ENCODE assay signal across 8 mouse cellular contexts in the genomic region with DNA sequence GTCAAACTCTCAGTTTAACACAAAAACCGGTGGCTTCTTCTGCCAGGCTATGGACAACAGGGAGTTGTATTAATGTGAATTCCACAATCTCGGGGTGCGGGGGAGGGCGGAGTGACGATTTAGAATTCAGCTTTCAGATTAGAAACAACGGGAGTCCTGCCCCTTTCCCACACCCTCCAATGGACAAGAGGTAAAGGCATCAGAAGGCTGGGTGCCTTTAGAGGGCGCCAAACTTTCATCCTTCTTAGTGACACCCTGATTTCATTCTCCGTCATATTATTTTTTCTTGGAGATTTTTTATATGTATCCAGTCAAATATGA. TPM values are rescaled to one million over a fixed set of nuclear protein-coding genes. Genes with fewer than 3 reads are reported as not detected.
A peak's percentile ranks its signal among the peaks of the same experiment; 100 is the strongest.
DNase-seq lines count a peak whose midpoint lies in the region; ATAC-seq lines count a peak whose summit lies in the region.

A gene (minus strand): TSS at position 137 of the 321 bp plus-strand sequence.

- no peaks in the 10 kb centered on the region for H3K27me3 ChIP-seq in midbrain, embryonic 12.5 days
- no peaks in the 10 kb centered on the region for H3K27me3 ChIP-seq in midbrain, embryonic 16.5 days (ENCODE audit: control insufficient read depth, insufficient read depth, low read depth, low read length)
- no peaks in the 10 kb centered on the region for H3K27me3 ChIP-seq in kidney, embryonic 16.5 days (ENCODE audit: insufficient read depth, low read length)

- no peak within 1 kb of the TSS for H3K9ac ChIP-seq in midbrain, embryonic 12.5 days (replicated peaks)
- H3K9ac ChIP-seq in midbrain, embryonic 16.5 days (ENCODE audit: low read depth, low read length), result no peak within 1 kb of the TSS
- peak within 1 kb of the TSS; percentile 18; the same call in 1 of the 2 replicates for H3K9ac ChIP-seq in kidney, embryonic 16.5 days (replicated peaks; ENCODE audit: low read length)

- 49% methylated on average over 8 of the region's 8 CpGs for WGBS in midbrain, embryonic 12.5 days
- 42% methylated on average over 8 of the region's 8 CpGs for WGBS in midbrain, embryonic 16.5 days
- WGBS in kidney, embryonic 16.5 days, result 46% methylated on average over 8 of the region's 8 CpGs

- no peaks in the 10 kb centered on the region for H3K4me1 ChIP-seq in midbrain, embryonic 12.5 days
- no peaks in the 10 kb centered on the region; the same call in 1 of the 2 replicates for H3K4me1 ChIP-seq in midbrain, embryonic 16.5 days (ENCODE audit: control insufficient read depth, insufficient read depth, low read length)
- H3K4me1 ChIP-seq in kidney, embryonic 16.5 days (ENCODE audit: insufficient read depth, low read length), result no peaks in the 10 kb centered on the region

- no peaks in the 10 kb centered on the region for H3K9me3 ChIP-seq in midbrain, embryonic 12.5 days
- no peaks in the 10 kb centered on the region for H3K9me3 ChIP-seq in midbrain, embryonic 16.5 days (replicated peaks; ENCODE audit: control insufficient read depth, low read length, poor library complexity, severe bottlenecking)
- H3K9me3 ChIP-seq in kidney, embryonic 16.5 days (ENCODE audit: low read length), result no peaks in the 10 kb centered on the region

- H3K4me2 ChIP-seq in midbrain, embryonic 12.5 days (replicated peaks), result no peak within 1 kb of the TSS
- H3K4me2 ChIP-seq in midbrain, embryonic 16.5 days (ENCODE audit: low read length), result no peak within 1 kb of the TSS
- no peak within 1 kb of the TSS for H3K4me2 ChIP-seq in kidney, embryonic 16.5 days (replicated peaks; ENCODE audit: low read depth, low read length)

- no peak within 1 kb of the TSS for H3K4me3 ChIP-seq in midbrain, embryonic 12.5 days
- H3K4me3 ChIP-seq in midbrain, embryonic 16.5 days (ENCODE audit: low read depth, low read length), result no peak within 1 kb of the TSS
- H3K4me3 ChIP-seq in kidney, embryonic 16.5 days (ENCODE audit: low read length), result no peak within 1 kb of the TSS

- ATAC-seq in midbrain, embryonic 12.5 days (ENCODE audit: low FRiP score, low read depth), result 0 out of 2 replicates have a peak, but pooled peaks have one; percentile 16
- ATAC-seq in midbrain, embryonic 16.5 days, result no peak
- ATAC-seq in kidney, embryonic 16.5 days (ENCODE audit: low FRiP score, low TSS enrichment), result no peak
- ATAC-seq in inflammation-experienced regulatory T-cells, adult 6 months, result no peak

- H3K27ac ChIP-seq in midbrain, embryonic 12.5 days (replicated peaks), result no peak within 1 kb of the TSS
- no peak within 1 kb of the TSS for H3K27ac ChIP-seq in midbrain, embryonic 16.5 days (ENCODE audit: low read length)
- H3K27ac ChIP-seq in kidney, embryonic 16.5 days (ENCODE audit: low read length), result peak within 1 kb of the TSS; percentile 87

- H3K36me3 ChIP-seq in midbrain, embryonic 12.5 days, result no peaks in the 10 kb centered on the region
- H3K36me3 ChIP-seq in midbrain, embryonic 16.5 days (ENCODE audit: control insufficient read depth, insufficient read depth, low read length), result no peaks in the 10 kb centered on the region
- H3K36me3 ChIP-seq in kidney, embryonic 16.5 days (ENCODE audit: insufficient read depth, low read length), result no peaks in the 10 kb centered on the region

- DNase-seq in adrenal gland, postnatal 25 days, result peak; percentile 53
- peak; percentile 31 to 43 for DNase-seq in heart, adult 9 months (ENCODE audit: low spot score in 2 of 2)
- peak; percentile 82 for DNase-seq in lung, postnatal 10 days
- DNase-seq in urinary bladder, postnatal 36 days (ENCODE audit: low spot score in 2 of 2), result peak; percentile 25 to 57

RNA-seq across cellular contexts. Expression of the gene that starts here (rescaled TPM):
- polyA plus RNA-seq in midbrain, embryonic 12.5 days (2016; fragmentation: Nextera tagmentation; extraction: Ambion mirVana), result 0.18 and 0.24 TPM in 2 replicates
- 0.38 and 0.81 TPM in 2 replicates for polyA plus RNA-seq in midbrain, embryonic 16.5 days (2015; fragmentation: Nextera tagmentation; extraction: Ambion mirVana)
- 0.70 and 0.71 TPM in 2 replicates for total RNA-seq in adrenal gland, postnatal 25 days (2021)
- polyA plus RNA-seq in kidney, embryonic 16.5 days (2015; fragmentation: Nextera tagmentation; extraction: Ambion mirVana), result 1.7 and 2.1 TPM in 2 replicates
- polyA plus RNA-seq in inflammation-experienced regulatory T-cells, adult 6 months (2017; shearing (Covaris generic)), result not detected

Comparison
In these comparisons a context has a peak if more than half of its experiments do, and no peak if none do; other contexts are left out.
1. Peak in ATAC-seq in midbrain, embryonic 12.5 days; RNA of the gene not detected or under 1 TPM.
2. Peak in DNase-seq in adrenal gland, postnatal 25 days; RNA of the gene not detected or under 1 TPM.